Mouse (Mus musculus): ENCODE results near the gene Hck. TPM values are rescaled to one million over a fixed set of nuclear protein-coding genes. Genes with fewer than 3 reads are reported as not detected.

The Hck gene
- polyA plus RNA-seq, 1 experiment: 2.3 TPM

DNA sequence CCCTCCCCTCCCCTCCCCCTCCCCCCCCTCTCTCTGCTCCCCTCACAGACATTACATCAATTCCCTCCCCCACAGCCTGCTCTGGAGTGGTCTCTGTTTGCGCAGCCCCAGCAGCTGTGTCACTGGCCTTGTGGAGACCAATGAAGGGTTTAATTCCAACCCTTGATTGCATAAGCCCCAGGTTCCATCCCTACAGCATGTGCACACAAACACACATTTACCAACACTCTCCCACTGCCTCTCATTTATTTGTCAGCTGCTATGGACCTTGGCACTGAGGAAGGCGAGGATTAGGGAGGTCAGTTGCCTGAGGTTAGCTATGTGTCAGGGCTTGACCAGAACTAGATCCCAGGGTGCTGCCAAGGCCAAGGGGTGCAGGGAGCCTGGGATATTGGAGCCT is 32.3 kb upstream of the Hck start:
- DNase-seq (ENCODE audit: low read depth): peak; percentile 19
- TF ChIP-seq CTCF (IDR thresholded peaks at IDR 0.05; ENCODE audit: borderline replicate concordance, extremely low read depth, insufficient read depth, insufficient read length) (no peak), POLR2A (IDR thresholded peaks at IDR 0.05; ENCODE audit: borderline replicate concordance, extremely low read depth, insufficient read depth, insufficient read length, poor library complexity, severe bottlenecking) (no peak)

DNA sequence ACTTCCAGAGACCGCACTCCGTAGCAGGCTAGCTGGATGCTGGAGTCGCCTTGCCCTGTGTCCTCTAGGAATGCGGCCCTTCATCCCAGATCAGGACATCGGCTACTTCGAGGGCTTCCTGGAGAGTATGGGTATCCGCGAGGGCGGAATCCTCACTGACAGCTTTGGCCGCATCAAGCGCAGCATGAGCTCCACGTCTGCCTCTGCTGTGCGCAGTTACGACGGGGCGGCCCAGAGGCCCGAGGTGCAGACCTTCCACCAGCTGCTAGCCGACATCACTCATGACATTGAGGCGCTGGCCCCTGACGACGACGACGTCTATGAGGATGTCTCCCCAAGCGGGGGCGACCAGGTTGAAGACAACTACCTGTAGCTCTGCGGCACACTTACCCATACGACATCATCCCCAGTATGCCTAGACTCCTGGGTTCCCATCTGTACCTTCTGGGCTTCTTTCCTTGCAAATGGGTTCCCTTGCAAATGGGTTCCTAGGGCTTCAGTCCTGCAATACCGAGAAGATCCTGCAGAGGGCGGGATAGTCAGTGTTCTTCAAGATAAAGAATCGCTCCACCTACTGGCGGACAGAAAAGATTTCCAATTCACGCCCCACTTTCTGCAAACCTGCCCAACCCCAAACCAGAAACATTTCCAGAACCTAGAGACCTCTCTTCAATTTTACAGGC is 27.3 kb upstream of the Hck start:
- TF ChIP-seq POLR2A (IDR thresholded peaks at IDR 0.05; ENCODE audit: borderline replicate concordance, extremely low read depth, insufficient read depth, insufficient read length, poor library complexity, severe bottlenecking) (no peak), CTCF (IDR thresholded peaks at IDR 0.05; ENCODE audit: borderline replicate concordance, extremely low read depth, insufficient read depth, insufficient read length) (peak; percentile 94)
- peak; percentile 94 for DNase-seq (ENCODE audit: low read depth)

DNA sequence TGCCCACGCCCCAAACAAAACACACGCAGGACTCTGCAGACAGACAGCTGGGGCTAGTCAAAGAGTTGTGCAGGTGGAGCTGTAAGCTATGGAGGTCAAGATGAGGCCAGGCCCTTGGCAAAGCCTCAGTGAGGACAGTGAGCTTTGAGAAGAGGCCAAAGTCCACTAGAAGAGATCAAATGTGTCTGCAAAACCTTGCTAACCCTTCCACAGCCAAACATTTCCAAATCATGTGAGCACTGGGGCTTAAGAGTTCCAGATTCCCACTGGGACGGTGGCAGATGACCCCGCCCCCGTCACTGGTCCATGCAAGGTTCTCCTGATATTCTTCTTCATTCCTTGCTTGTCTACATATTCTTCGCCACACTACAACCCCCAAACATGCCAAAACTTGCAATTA is 26.4 kb upstream of the Hck start:
- no peak for DNase-seq (ENCODE audit: low read depth)
- TF ChIP-seq CTCF (IDR thresholded peaks at IDR 0.05; ENCODE audit: borderline replicate concordance, extremely low read depth, insufficient read depth, insufficient read length): no peak
- TF ChIP-seq POLR2A (IDR thresholded peaks at IDR 0.05; ENCODE audit: borderline replicate concordance, extremely low read depth, insufficient read depth, insufficient read length, poor library complexity, severe bottlenecking): no peak

DNA sequence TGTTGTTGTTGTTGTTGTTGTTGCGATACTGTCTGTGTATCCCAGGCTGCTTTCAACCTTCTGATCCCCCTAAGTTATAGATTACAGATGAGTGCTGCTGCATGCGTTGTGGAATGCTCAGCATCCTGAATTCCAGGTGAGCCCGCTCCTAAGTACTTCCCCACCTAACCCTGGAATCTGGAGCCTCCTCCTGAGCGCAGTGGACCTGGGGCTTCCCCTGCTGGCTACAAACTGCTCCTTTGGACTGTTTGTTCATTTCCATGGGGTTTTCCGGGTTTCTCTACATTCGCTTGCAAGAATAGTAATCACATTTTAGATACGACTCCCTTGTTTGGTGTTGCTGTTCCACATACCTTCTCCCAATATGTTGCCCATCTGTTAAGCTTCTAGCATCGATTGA is 25.0 kb upstream of the Hck start:
- DNase-seq (ENCODE audit: low read depth): no peak
- TF ChIP-seq POLR2A (IDR thresholded peaks at IDR 0.05; ENCODE audit: borderline replicate concordance, extremely low read depth, insufficient read depth, insufficient read length, poor library complexity, severe bottlenecking): no peak
- no peak for TF ChIP-seq CTCF (IDR thresholded peaks at IDR 0.05; ENCODE audit: borderline replicate concordance, extremely low read depth, insufficient read depth, insufficient read length)

DNA sequence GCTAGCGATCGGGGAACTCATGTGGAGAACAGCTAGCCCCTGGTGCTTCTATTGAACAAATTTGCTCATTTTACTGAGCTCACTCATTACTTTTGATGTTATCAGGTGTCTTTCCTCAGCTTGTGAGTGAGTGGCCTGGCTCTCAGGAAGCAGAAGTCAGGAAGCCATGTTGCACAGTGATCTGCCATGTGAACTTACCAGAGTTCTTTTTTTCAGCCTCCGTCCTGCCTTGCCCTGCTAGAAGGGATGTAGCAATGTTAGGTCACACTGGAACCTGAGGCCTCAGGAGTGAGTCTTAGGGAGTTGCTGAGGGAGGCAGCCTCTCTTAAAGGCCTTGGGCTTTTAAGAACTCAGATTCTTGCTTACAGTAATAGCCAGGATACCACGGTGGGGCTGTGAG is 24.4 kb upstream of the Hck start:
- no peak for TF ChIP-seq POLR2A (IDR thresholded peaks at IDR 0.05; ENCODE audit: borderline replicate concordance, extremely low read depth, insufficient read depth, insufficient read length, poor library complexity, severe bottlenecking)
- no peak for TF ChIP-seq CTCF (IDR thresholded peaks at IDR 0.05; ENCODE audit: borderline replicate concordance, extremely low read depth, insufficient read depth, insufficient read length)
- DNase-seq (ENCODE audit: low read depth): no peak

DNA sequence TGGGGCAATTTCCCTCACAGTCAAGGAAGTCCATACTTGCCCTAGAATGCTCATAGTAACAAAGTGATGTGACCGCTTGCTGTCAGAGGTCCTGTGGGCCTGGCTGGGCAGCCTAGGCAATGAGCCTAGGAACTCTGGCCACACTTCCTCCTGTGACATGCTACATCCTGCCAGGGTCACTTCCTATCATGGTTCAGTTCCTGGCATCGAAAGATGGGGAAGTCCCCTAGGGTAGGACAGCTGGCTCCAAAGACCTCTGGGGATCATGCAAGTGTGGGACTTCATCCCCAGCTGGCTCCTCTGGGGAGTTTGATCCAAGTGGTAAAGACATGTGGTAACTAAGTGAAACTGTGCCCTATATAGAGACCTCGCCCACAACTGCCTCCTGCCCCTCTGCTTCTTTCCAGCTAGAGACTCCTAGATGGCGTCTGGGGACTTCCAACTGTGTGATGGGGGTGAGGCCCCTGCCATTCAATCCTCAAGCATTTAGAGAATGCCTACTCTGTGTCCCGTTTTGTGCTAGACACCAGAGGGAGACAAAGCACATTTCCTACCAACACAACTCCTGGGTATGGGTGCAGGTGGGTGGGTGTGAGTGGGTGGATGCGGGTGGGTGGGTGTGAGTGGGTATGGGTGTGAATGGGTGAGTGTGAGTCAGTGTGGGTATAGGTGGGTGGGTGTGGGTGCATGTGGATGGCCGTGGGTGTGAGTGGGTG is 23.8 kb upstream of the Hck start:
- TF ChIP-seq CTCF (IDR thresholded peaks at IDR 0.05; ENCODE audit: borderline replicate concordance, extremely low read depth, insufficient read depth, insufficient read length) (no peak), POLR2A (IDR thresholded peaks at IDR 0.05; ENCODE audit: borderline replicate concordance, extremely low read depth, insufficient read depth, insufficient read length, poor library complexity, severe bottlenecking) (no peak)
- DNase-seq (ENCODE audit: low read depth): no peak

DNA sequence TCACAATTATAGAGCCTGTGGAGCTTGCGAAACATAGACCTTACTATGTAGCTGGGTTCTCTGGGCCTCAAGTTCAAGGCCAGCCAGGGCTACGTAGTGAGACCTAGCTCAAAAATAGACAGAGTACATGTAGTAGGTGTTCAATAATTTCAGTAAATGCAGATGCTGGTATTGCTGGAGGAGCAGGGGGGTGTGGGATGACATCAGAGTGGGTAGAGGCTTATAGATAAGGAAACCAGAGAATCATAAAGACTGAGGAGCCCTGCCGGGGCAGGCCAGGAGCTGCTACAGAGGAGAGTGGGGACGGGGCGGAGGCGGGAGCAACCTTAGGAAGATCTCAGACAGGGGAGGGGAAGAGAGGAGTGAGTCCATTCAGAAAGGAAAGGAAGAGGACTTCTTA is 22.7 kb upstream of the Hck start:
- TF ChIP-seq POLR2A (IDR thresholded peaks at IDR 0.05; ENCODE audit: borderline replicate concordance, extremely low read depth, insufficient read depth, insufficient read length, poor library complexity, severe bottlenecking): no peak
- no peak for TF ChIP-seq CTCF (IDR thresholded peaks at IDR 0.05; ENCODE audit: borderline replicate concordance, extremely low read depth, insufficient read depth, insufficient read length)
- DNase-seq (ENCODE audit: low read depth): no peak

DNA sequence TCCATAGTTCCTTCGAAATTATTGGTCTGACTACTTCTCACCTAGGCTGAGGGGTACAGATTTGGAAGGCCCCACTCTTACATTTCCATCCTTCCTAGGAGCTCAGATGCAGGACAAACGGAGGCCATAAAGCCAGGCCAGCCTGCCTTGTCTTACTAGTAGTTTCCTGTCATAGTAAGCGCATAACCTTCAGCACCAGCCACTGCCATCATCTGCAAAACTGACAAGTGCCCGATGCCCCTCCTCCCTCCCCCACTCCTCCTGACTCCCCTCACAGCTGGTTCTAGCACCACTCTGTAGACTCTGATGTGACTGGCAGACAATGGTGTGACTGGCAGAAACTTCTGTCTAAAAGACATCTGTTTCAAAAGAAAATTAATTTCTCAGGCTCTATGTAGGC is 22.1 kb upstream of the Hck start:
- DNase-seq (ENCODE audit: low read depth): no peak
- TF ChIP-seq CTCF (IDR thresholded peaks at IDR 0.05; ENCODE audit: borderline replicate concordance, extremely low read depth, insufficient read depth, insufficient read length) (no peak), POLR2A (IDR thresholded peaks at IDR 0.05; ENCODE audit: borderline replicate concordance, extremely low read depth, insufficient read depth, insufficient read length, poor library complexity, severe bottlenecking) (no peak)

DNA sequence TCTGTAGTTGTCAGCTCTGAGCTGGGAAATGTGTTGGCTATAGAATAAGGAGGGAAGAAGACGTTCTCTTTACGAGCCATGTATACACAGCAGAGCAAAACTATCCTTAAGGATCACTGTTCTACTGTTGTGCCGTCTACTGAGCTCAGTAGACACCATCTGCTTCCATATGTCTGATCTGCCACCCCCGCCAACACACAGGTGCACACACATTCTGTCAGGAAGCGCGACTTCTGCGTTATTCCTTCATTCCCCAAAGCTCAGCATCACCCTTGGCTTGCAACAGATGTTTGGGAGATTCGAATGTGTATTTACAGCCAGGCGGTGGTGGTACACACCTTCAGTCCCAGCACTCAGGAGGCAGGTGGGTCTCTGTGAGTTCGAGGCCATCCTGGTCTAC is 21.2 kb upstream of the Hck start:
- peak; percentile 38 for DNase-seq (ENCODE audit: low read depth)
- TF ChIP-seq CTCF (IDR thresholded peaks at IDR 0.05; ENCODE audit: borderline replicate concordance, extremely low read depth, insufficient read depth, insufficient read length): no peak
- no peak for TF ChIP-seq POLR2A (IDR thresholded peaks at IDR 0.05; ENCODE audit: borderline replicate concordance, extremely low read depth, insufficient read depth, insufficient read length, poor library complexity, severe bottlenecking)

DNA sequence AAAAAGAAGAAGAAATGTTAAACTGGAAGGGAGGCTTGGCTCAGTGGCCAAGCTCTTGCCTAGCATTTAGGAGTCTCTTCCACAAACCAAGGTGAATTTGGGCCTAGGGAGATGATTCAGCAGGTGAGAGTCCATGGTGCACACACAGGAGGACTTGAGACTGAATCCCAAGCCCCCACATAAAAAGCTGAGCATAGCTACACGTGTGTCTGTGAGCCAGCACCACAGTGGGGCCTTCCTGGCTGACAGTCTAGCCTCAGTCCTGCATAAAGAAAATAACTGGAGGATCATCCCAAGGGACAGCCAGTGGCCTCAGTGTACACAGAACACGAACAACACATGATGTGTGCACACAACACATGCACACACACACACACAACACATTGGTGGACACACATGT is 19.0 kb upstream of the Hck start:
- TF ChIP-seq CTCF (IDR thresholded peaks at IDR 0.05; ENCODE audit: borderline replicate concordance, extremely low read depth, insufficient read depth, insufficient read length) (no peak), POLR2A (IDR thresholded peaks at IDR 0.05; ENCODE audit: borderline replicate concordance, extremely low read depth, insufficient read depth, insufficient read length, poor library complexity, severe bottlenecking) (no peak)
- DNase-seq (ENCODE audit: low read depth): no peak

DNA sequence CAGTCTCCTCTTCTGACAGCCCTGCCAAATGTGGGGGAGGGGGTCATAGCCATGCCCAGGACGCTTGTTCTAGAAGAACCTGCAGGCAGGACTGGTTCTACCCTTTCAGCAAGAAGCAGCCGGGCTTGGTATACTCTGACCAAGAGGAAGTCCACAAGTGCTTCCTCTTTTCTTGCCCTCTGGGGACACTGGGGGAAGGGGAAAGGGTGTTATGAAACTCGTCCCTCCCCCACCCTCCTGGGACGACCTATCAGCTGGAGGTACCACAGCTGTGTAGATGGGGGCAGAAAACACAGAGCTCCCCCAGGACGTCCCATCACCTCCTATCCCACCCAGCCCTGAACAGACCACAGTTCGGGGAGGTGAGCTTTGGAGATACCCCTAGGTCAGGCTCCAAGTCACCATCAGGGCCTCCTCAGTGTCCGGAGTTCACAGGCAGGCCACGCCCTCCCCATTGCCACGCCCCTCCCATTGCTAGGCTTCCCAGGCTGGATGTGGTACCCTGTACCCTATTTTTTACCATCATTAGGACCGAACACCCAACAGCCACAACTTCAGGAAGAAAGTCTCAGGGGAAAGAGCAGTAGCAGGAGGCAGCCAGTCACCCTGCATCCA is 17.6 kb upstream of the Hck start:
- TF ChIP-seq POLR2A (IDR thresholded peaks at IDR 0.05; ENCODE audit: borderline replicate concordance, extremely low read depth, insufficient read depth, insufficient read length, poor library complexity, severe bottlenecking) (no peak), CTCF (IDR thresholded peaks at IDR 0.05; ENCODE audit: borderline replicate concordance, extremely low read depth, insufficient read depth, insufficient read length) (no peak)
- DNase-seq (ENCODE audit: low read depth): no peak

Measured in brain, embryonic 14.5 days (tissue).